Mouse (Mus musculus): ENCODE measurements around the gene Rpl23a.

- TF ChIP-seq GATA1 (IDR thresholded peaks at IDR 0.05; ENCODE audit: borderline replicate concordance, low read length), result no peak
- TF ChIP-seq FLI1 (IDR thresholded peaks at IDR 0.05; ENCODE audit: low read length), result no peak
These were observed 3.2 kb downstream of the Rpl23a start for GRCm38 (mm10) chr11:78180081-78180761.
